In genomic region chr2:102373406-102374105, GRCm38 (mm10) we compare ENCODE assay signal across 29 mouse cellular contexts. TPM values are rescaled to one million over a fixed set of nuclear protein-coding genes. Genes with fewer than 3 reads are reported as not detected.
A peak's percentile ranks its signal among the peaks of the same experiment; 100 is the strongest.
DNase-seq lines count a peak whose midpoint lies in the region; ATAC-seq and TF ChIP-seq lines count a peak whose summit lies in the region.
"Had no signal": no experiment of that assay in that cellular context is flagged by ENCODE, and none has a peak within 500 bp of the region (broad histone marks: within the 10 kb centered on the region; RNA-seq: fewer than 3 reads in every experiment).

No protein-coding gene starts in this region.

- ATAC-seq in megakaryocyte, adult 5-6 weeks (ENCODE audit: poor library complexity, severe bottlenecking) = no peak
- ATAC-seq: activated CD4-positive, CD25-positive, alpha-beta regulatory T cell, adult 4 months; CD4-positive, CD25-positive, alpha-beta regulatory T cell, adult 4 months; forebrain, embryonic 15.5 days; intestine, postnatal 0 days; liver, embryonic 12.5 days; liver, postnatal 0 days; midbrain, embryonic 13.5 days had no signal

- DNase-seq in heart, adult 11 months = peak; percentile 60
- no peak for DNase-seq in heart, postnatal 14 days
- DNase-seq in brain, adult 2 months (ENCODE audit: low read depth, low spot score) = peak; percentile 65
- DNase-seq in cerebellum, adult 9-11 months = peak; percentile 42
- DNase-seq in heart, postnatal 4 days = no peak
- DNase-seq: adrenal gland, adult 2 months; adrenal gland, postnatal 36 days; embryo, embryonic 11 days; gastrocnemius, adult 2 months; gastrocnemius, postnatal 36 days; heart, postnatal 10 days; kidney, postnatal 14 days; liver, postnatal 0 days; lung, postnatal 36 days; retina, postnatal 1 day; right cerebral cortex, postnatal 14 days had no signal

- intact Hi-C loops in heart, postnatal 14 days (cut with DNase I) = no loop called here

- TF ChIP-seq POLR2A in olfactory bulb, adult 2 months (IDR thresholded peaks at IDR 0.05; ENCODE audit: insufficient read depth, low read depth, low read length) = no peak

- TF ChIP-seq CTCF in olfactory bulb, adult 2 months (IDR thresholded peaks at IDR 0.05; ENCODE audit: insufficient read depth, low read depth, low read length) = no peak

- H3K4me3 ChIP-seq in olfactory bulb, adult 2 months (ENCODE audit: insufficient read depth, low read depth, low read length) = no peak overlapping the region
- H3K4me3 ChIP-seq: embryonic facial prominence, embryonic 12.5 days; forebrain, embryonic 15.5 days; gastrocnemius, adult 2 months; heart, embryonic 13.5 days; hindbrain, embryonic 13.5 days; liver, embryonic 12.5 days; megakaryocyte, embryonic 14.5 days; midbrain, embryonic 13.5 days; stomach, embryonic 15.5 days had no signal

- H3K27ac ChIP-seq in olfactory bulb, adult 2 months (ENCODE audit: insufficient read depth, low read depth, low read length) = 0 out of 2 replicates have a peak overlapping the region, but pooled peaks have one; percentile 51
- H3K27ac ChIP-seq: embryonic facial prominence, embryonic 12.5 days; forebrain, embryonic 15.5 days; gastrocnemius, adult 2 months; heart, embryonic 13.5 days; hindbrain, embryonic 13.5 days; liver, embryonic 12.5 days; midbrain, embryonic 13.5 days; stomach, embryonic 15.5 days had no signal

- peaks cover 2% of the 10 kb centered on the region; the same call in 1 of the 2 replicates for H3K4me1 ChIP-seq in olfactory bulb, adult 2 months (ENCODE audit: control insufficient read depth, insufficient read depth, low read length)
- H3K4me1 ChIP-seq: embryonic facial prominence, embryonic 12.5 days; hindbrain, embryonic 13.5 days; midbrain, embryonic 13.5 days; stomach, embryonic 15.5 days had no signal

- WGBS in olfactory bulb, adult 2 months = 19% methylated on average over 3 of the region's 3 CpGs

RNA-seq across cellular contexts. Expression of gene Trim44, which starts 34.1 kb away (rescaled TPM):
- total RNA-seq in heart, postnatal 14 days (2021) = 10 to 100 TPM; 30.0 to 31.3 TPM
- 108 and 163 TPM in 2 replicates for polyA plus RNA-seq in olfactory bulb, adult 2 months (2012; ENCODE audit: insufficient read depth, insufficient read length, low replicate concordance, missing spikeins)
- 10 to 100 TPM; 47.8 to 50.4 TPM for total RNA-seq in heart, postnatal 4 days (2021)
- 17.7 and 18.4 TPM in 2 replicates for total RNA-seq in megakaryocyte, adult 5-6 weeks (2015)
- total RNA-seq in megakaryocyte, adult 5-6 weeks (2017) = 21.2 and 24.9 TPM in 2 replicates

Comparison
In these comparisons a context has a peak if more than half of its experiments do, and no peak if none do; other contexts are left out.
1. DNase-seq: peak in heart, adult 11 months (single experiment), brain, adult 2 months (single experiment) and cerebellum, adult 9-11 months (single experiment); none in heart, postnatal 14 days (0 of 2) and heart, postnatal 4 days (single experiment).